Mouse (Mus musculus) lung, postnatal 0 days (tissue): ENCODE measurements around the gene 1700001O22Rik. TPM values are rescaled to one million over a fixed set of nuclear protein-coding genes. Genes with fewer than 3 reads are reported as not detected.

Experiments used
- ATAC-seq: fragments of 200-750 bp; cut with Nextera tagmentation; 2 replicates; pipeline ENCODE4 v1.8.0; 2017; ENCODE audit warnings: moderate library complexity
- DNase-seq: peaks from one replicate; pipeline ENCODE4 v3.0.0-alpha.2; 2016; ENCODE audit warnings: low spot score
- H3K27ac ChIP-seq: fragments of 300-500 bp; sonication (generic); 2 replicates; pipeline ENCODE4 v1.5.1; 2014; ENCODE audit warnings: antibody characterized with exemption, mild to moderate bottlenecking, low read length, mixed read lengths
- H3K27me3 ChIP-seq: fragments of 300-500 bp; sonication (generic); replicated peaks from 2 replicates; pipeline ENCODE4 v1.6.1; 2014; ENCODE audit warnings: low read length, mixed read lengths; ENCODE audit not compliant: insufficient read depth
- H3K36me3 ChIP-seq: fragments of 300-500 bp; sonication (generic); 2 replicates; pipeline ENCODE4 v1.6.1; 2014; ENCODE audit warnings: low read length, mixed read lengths; ENCODE audit not compliant: insufficient read depth
- H3K4me1 ChIP-seq: fragments of 300-500 bp; sonication (generic); 2 replicates; pipeline ENCODE4 v1.6.1; 2014; ENCODE audit warnings: antibody characterized with exemption, low read depth, low read length, mixed read lengths; ENCODE audit not compliant: insufficient read depth
- H3K4me2 ChIP-seq: fragments of 300-500 bp; sonication (generic); replicated peaks from 2 replicates; pipeline ENCODE4 v1.6.1; 2014; ENCODE audit warnings: low read depth, mild to moderate bottlenecking, low read length, moderate library complexity, mixed read lengths
- H3K4me3 ChIP-seq: fragments of 300-500 bp; sonication (generic); 2 replicates; pipeline ENCODE4 v1.5.1; 2014; ENCODE audit warnings: low read depth, low read length
- H3K9ac ChIP-seq: fragments of 300-500 bp; sonication (generic); replicated peaks from 2 replicates; pipeline ENCODE4 v1.6.1; 2014; ENCODE audit warnings: low read depth, mild to moderate bottlenecking
- H3K9me3 ChIP-seq: fragments of 300-500 bp; sonication (generic); 2 replicates; pipeline ENCODE4 v1.6.1; 2016; ENCODE audit warnings: low read length, mixed read lengths
- CTCF ChIP-seq: IDR thresholded peaks from 2 replicates; pipeline ENCODE4 v1.5.1; 2016; ENCODE audit warnings: antibody characterized with exemption, mild to moderate bottlenecking
- EP300 ChIP-seq: IDR thresholded peaks from 2 replicates; pipeline ENCODE4 v1.6.1; 2016; ENCODE audit warnings: antibody characterized with exemption, mild to moderate bottlenecking, control low read depth
- WGBS: fragments of 180-500 bp; shearing (Covaris S2); extraction: QIAGEN DNeasy Blood & Tissue Kit; methylation state at CpG from one replicate; pipeline ENCODE4 v1.1.7; 2014; 5-methylcytosine and 5-hydroxymethylcytosine counted together
- polyA plus RNA-seq: library from polyadenylated mRNA; unstranded; fragments of >200 nt; fragmentation: Nextera tagmentation; extraction: Ambion mirVana; gene quantifications from 2 replicates; pipeline ENCODE4 v1.2.1, GENCODE M21; 2015

Gene 1700001O22Rik
- polyA plus RNA-seq, 1 experiment from 2014 or later: 0.47 TPM

GRCm38 (mm10) chr2:30845152-30846070, 42.0 kb upstream of the 1700001O22Rik start:
- TF ChIP-seq EP300 (no peak), CTCF (peak; percentile 4)
- Histone ChIP-seq H3K27me3 (peaks cover 15% of the 10 kb centered on the region; the same call in 1 of the 2 replicates), H3K4me2 (peak overlapping the region; percentile 81), H3K4me3 (peak overlapping the region; percentile 40), H3K36me3 (no peaks in the 10 kb centered on the region), H3K9ac (peak overlapping the region; percentile 30), H3K9me3 (no peaks in the 10 kb centered on the region), H3K27ac (no peak overlapping the region), H3K4me1 (no peaks in the 10 kb centered on the region)
- WGBS: 1% methylated on average over 57 of the region's 80 CpGs
- DNase-seq (peak; percentile 25), ATAC-seq (peak; percentile 57)

DNA sequence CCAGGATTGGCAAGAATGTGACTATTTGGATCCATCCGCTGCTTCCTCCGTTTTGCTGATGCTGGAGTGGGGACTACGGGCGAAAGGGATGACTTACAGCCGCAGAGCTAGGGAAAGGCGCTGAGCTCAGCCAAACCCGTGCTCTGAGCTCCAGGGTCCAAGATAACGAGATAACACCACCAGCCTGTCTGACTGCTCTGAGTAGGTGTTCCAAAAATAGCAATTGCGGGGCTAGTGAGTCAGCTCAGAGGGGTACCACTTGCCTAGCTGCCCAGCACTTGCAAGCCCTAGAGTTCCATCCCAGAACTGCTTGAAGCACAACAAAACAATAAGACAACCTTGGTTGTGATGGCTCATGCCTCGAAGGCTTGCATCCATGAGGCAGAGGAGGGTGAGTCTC, 39.2 kb upstream of the 1700001O22Rik start:
- Histone ChIP-seq H3K27me3 (peaks cover 15% of the 10 kb centered on the region; the same call in 1 of the 2 replicates), H3K4me1 (no peaks in the 10 kb centered on the region), H3K36me3 (no peaks in the 10 kb centered on the region), H3K9me3 (no peaks in the 10 kb centered on the region), H3K4me3 (no peak overlapping the region), H3K27ac (no peak overlapping the region), H3K9ac (no peak overlapping the region), H3K4me2 (no peak overlapping the region)
- ATAC-seq (no peak), DNase-seq (no peak)
- WGBS: 22% methylated on average over 10 of the region's 10 CpGs
- no peak for TF ChIP-seq CTCF
- TF ChIP-seq EP300: no peak

DNA sequence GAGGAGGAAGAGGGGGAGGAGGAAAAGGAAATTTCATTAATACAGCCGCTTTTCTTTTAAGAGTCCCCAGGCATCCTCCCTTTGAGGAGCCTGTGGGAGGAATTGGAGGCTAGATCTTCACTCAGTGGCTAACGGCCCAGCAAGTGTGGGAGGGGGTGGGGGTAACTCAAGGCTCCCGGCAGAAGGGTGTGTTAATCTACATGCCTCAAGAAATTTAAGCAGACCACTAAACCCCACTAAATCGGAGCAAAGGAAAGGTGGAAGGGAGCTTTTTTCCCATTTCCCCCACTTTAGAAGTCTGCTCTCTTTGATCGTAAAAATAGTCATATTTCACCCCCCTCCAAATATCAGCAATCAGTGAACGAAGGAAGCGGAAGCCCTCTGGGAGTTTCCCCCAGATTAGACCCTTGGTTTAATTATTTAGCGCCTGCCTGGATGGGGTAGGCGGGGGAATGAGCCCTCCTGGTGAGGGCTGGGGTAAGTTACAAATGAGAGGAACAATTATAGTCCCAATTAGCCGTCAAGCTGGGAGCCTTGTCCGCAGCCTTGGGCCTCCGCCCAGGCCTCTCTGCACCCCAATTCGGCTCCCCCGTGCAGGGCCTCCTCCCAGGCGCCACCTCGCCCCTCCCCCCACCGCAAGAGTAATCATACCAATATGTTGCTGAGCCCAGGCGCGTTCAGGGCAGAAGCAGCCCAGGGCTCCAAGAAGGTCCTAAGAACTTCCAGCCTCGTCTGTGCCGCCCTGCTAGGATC, 33.0 kb upstream of the 1700001O22Rik start:
- WGBS: 23% methylated on average over 21 of the region's 21 CpGs
- DNase-seq: no peak
- no peak overlapping the region for H3K9ac ChIP-seq
- no peaks in the 10 kb centered on the region for H3K4me1 ChIP-seq
- no peak overlapping the region for H3K4me2 ChIP-seq
- no peak overlapping the region for H3K4me3 ChIP-seq
- TF ChIP-seq EP300 (no peak), CTCF (no peak)
- H3K27me3 ChIP-seq: no peaks in the 10 kb centered on the region
- H3K36me3 ChIP-seq: no peaks in the 10 kb centered on the region
- no peaks in the 10 kb centered on the region for H3K9me3 ChIP-seq
- no peak overlapping the region for H3K27ac ChIP-seq
- no peak for ATAC-seq

DNA sequence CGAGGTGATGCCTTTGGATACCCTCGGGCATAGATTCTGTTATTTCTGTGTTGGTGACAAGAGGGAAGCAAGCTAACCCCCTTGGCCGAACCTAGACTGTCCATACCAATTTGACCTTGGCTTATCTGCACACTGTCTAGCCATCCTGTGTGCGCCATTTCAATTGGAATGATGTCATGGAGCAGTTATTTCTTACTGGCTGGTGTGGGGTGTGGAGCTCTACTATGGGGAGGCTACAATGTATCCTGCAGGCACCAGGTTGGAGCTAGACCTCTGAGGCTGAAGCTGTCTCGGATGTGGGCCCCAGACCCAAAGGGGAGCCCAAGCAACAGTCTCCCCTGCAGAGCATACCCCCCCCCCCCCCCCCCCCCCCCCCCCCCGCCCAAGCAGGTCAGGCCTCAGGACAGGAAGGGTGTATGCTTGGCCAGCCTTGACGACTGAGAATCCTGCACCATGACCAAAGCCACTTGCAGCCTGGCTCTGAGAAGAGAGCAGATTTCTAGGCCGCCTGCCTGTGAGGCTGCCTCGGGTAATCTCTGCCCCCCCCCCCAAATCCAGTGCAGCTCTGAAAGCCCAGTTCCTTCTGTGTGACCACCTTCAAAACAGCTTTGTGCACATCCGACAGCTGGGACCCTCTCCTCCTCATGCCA, 31.0 kb upstream of the 1700001O22Rik start, which contains the start of gene Prrx2:
Gene Prrx2, plus strand, starts transcription at position 600 of the 650 bp plus-strand sequence.
- 63% methylated on average over 8 of the region's 10 CpGs for WGBS
- no peak for ATAC-seq

GRCm38 (mm10) chr2:30833644-30834043, 30.2 kb upstream of the 1700001O22Rik start:
- no peak for DNase-seq
- Histone ChIP-seq H3K9me3 (no peaks in the 10 kb centered on the region), H3K27me3 (no peaks in the 10 kb centered on the region), H3K27ac (no peak overlapping the region), H3K4me3 (no peak overlapping the region), H3K36me3 (no peaks in the 10 kb centered on the region), H3K4me2 (no peak overlapping the region), H3K9ac (no peak overlapping the region), H3K4me1 (no peaks in the 10 kb centered on the region)
- TF ChIP-seq CTCF (no peak), EP300 (no peak)
- 51% methylated on average over 5 of the region's 5 CpGs for WGBS
- no peak for ATAC-seq

More for the DNA sequence above, 31.0 kb upstream of the 1700001O22Rik start, which contains the start of gene Prrx2:
- H3K9ac ChIP-seq: no peak within 1 kb of the TSS
- no peak within 1 kb of the TSS for H3K4me2 ChIP-seq
- H3K4me1 ChIP-seq: no peaks in the 10 kb centered on the region
- no peaks in the 10 kb centered on the region for H3K27me3 ChIP-seq
- no peaks in the 10 kb centered on the region for H3K9me3 ChIP-seq
- no peaks in the 10 kb centered on the region for H3K36me3 ChIP-seq
- no peak within 1 kb of the TSS for H3K4me3 ChIP-seq
- DNase-seq: no peak
- TF ChIP-seq EP300 (no peak), CTCF (no peak)
- no peak within 1 kb of the TSS for H3K27ac ChIP-seq
